Mouse (Mus musculus): ENCODE measurements at regions not wholly inside any gene's neighbourhood (a gene's known extent, or its start where the extent isn't known, plus 50 kb on each side); places are given as distances from the start of the nearest gene placed in this dataset.

DNA sequence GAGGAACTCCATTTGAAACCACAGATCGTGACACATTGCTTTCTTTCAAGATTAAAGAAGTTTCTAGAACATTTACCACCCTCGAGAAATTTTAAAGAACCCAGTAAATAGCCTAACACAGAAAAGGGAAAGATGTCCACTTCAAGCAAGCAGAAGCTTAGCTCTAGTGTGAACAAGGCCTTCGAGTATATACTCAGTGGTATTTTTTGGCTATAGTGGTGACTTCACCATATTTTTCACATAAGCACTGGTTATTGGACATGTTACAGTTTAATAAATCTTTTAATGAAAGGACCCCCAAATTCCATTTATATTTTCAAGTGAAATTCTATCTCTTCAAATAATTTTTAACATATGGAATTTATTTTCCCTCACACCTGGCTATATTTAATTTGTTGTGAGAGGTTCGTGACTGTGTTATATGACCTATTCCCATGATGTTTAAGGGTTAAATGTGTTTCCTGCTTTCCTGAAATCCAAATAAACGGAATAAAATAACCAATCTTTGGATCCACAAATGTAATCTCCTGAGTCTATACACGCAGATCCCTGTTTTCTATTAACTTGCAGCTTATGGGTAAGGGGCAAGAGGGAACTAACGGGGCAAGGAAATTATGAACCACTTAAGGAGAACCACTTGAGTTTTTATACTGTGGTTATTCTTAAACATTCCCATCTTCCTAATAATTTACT is 60.6 kb upstream of the Tas2r134 start:
- no peak for DNase-seq (ENCODE audit: extremely low read depth, low read depth, low spot score)

- no peak for DNase-seq (ENCODE audit: extremely low read depth, low read depth, low spot score)
Measured at GRCm38 (mm10) chr2:51563881-51564280, 63.4 kb upstream of the Tas2r134 start.

- DNase-seq (ENCODE audit: extremely low read depth, low read depth, low spot score), result no peak
Measured at GRCm38 (mm10) chr2:51563240-51563639, 64.1 kb upstream of the Tas2r134 start.

GRCm38 (mm10) chr2:51550863-51551262 is 76.4 kb upstream of the Tas2r134 start:
- no peak for DNase-seq (ENCODE audit: extremely low read depth, low read depth, low spot score)

- no peak for DNase-seq (ENCODE audit: extremely low read depth, low read depth, low spot score)
Measured at GRCm38 (mm10) chr2:51549125-51549524, 78.2 kb upstream of the Tas2r134 start.

GRCm38 (mm10) chr2:51546181-51546580 is 81.1 kb upstream of the Tas2r134 start:
- DNase-seq (ENCODE audit: extremely low read depth, low read depth, low spot score), result no peak

GRCm38 (mm10) chr2:51543949-51544348 is 83.4 kb upstream of the Tas2r134 start:
- DNase-seq (ENCODE audit: extremely low read depth, low read depth, low spot score), result no peak

DNA sequence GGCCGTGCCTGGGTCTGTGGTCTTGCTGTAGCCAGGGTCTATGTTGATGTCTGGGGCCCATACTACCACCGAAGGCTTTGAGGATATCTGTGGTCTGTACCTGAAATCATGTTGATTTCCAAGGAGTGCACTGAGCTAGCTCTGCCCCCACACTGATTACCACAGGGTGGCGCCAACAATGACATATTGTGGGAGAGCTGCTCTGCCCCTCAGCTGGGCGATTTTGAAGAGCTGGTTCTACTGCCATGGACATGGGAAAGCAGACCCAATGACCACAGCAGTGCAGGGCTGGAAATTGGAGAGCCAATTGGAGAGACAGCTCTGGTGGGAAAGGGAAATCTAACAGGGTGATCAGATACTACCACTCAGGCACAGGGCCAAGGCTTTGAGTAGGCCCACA is 85.0 kb upstream of the Tas2r134 start:
- DNase-seq (ENCODE audit: extremely low read depth, low read depth, low spot score), result no peak

GRCm38 (mm10) chr2:51532709-51533414 is 94.4 kb upstream of the Tas2r134 start:
- no peak for DNase-seq (ENCODE audit: extremely low read depth, low read depth, low spot score)

DNA sequence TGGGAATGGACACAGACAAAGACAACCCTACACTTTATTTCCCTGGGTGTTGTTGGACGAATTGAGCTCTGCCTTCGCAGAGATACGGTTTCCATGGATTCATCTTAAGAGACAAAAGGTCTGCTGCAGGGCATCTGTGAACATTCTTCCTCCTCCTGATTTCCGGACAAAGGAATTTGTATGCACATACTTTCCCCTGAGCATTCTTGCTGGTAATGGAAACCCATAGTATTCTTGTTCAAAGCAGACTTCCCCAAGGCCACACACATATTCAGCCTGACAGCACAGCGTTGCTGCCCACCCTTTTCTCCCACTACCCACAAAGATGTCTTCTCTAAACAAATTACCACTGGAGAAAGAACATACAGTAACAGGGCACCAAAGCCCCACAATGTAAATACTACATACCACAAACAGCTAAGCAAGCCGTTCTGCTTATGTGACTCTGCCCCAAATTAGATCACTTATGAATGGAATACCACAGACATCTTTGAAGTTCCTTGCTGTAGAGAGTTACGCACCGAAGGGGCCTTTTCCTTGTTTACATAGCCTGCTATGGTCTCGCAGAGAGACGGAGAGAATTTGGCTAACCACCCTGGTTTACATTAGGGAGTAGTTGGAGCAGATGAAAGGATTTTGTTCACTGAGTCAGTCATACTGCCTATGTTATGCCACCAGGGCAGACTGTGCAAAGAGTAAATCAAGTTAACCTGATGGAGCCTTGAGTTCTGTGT is 96.0 kb upstream of the Tas2r134 start:
- no peak for DNase-seq (ENCODE audit: extremely low read depth, low read depth, low spot score)

DNA sequence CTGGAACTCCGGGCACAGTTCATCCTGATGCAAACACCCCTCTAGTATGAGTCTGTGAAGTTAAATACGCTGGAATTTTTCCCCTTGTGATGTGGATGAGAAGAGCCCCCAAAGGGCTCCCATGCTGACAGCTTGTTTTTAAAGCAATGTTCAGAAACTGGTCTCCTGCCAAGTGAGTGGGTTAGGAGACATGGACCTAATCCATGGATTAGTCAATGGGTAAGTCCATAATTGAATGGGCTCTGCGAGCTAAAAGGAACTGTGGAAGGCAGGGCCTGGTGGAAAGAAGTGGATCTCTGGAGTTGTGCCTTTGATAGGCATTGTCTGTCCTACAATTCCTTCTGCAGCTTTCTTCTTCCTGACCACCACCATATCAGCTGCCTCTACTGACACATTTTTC is 104.5 kb upstream of the Tas2r134 start:
- DNase-seq (ENCODE audit: extremely low read depth, low read depth, low spot score), result no peak

DNA sequence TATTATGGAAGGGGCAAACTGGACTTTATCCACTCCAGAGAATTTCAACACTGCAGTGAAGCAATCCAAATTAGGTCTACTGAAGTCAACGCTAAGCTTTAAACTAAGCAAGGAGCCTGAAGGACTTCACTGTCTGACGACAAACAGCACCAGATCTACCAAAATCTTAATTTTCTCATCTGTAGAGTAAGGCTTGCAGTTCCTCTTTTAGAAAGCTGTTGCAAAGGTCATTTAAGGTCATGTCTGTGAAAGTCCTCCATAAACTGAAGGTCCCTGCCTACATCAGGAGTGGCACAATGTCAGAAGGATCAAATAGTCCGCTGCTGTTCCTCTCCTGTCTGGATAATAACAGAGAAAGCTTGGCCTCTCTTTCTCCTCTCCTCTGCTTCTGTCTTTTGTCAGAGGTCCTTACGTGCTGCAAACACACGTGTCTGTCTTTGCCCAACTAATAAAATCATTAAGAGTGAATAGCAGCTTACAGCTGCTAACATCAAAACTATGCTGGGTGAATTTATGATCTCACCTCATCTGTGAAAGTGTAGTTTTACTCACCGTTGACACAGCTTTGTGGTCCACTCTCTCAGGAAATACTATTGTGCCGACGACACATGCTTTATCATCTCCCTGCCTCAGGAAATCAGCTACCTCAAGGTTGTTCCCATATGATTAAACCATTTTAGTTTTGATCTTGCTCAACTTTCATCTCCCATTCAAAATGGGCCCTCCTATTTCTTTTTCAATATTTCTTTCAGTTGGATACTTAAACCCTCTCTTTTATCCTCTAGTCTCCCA is 117.9 kb upstream of the Tas2r134 start:
- no peak for DNase-seq (ENCODE audit: extremely low read depth, low read depth, low spot score)

DNA sequence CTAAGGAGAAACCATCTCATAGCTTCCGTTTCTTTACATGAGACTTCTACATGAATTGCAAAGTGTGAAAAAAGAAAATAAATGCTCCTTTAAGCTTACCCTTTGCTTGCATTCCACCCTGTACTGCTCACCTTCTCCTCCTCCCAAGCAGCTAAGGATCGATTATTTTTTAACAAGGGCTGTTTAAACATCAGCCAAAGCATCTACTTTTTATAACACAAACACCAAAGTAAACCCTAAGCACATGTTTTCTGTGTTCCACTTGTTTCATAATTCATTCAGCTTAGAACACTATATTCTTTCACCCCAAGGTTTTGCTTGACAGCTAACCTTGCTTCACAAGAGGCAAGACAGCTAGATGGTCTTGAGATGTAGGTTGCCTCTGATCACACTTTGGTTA is 129.4 kb upstream of the Tas2r134 start:
- no peak for DNase-seq (ENCODE audit: extremely low read depth, low read depth, low spot score)

- no peak for DNase-seq (ENCODE audit: extremely low read depth, low read depth, low spot score)
Measured at GRCm38 (mm10) chr2:51473753-51474152, 153.6 kb upstream of the Tas2r134 start.

GRCm38 (mm10) chr2:51467027-51467694 is 160.2 kb upstream of the Tas2r134 start:
- DNase-seq (ENCODE audit: extremely low read depth, low read depth, low spot score), result no peak

- DNase-seq (ENCODE audit: extremely low read depth, low read depth, low spot score), result no peak
Measured at GRCm38 (mm10) chr2:51466003-51466402, 161.3 kb upstream of the Tas2r134 start.

DNA sequence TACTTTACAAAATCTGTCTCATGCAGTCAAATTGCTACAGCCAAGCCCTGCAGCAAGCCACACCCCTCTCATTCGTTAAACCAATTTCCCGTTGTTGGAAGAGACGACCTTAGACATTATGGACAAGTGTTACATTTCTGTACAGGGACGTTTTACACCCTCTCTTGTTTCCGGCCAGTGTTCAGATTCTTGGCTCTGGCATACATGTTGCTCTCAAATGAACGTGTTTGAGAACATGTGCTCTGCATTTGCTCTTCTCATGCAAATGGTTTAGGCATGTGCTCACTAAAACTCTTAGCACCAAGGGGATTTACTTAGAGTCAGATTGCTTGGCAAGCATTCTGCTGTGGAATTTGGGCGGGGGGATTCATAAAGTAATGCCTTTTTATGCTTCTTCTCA is 161.7 kb upstream of the Tas2r134 start:
- DNase-seq (ENCODE audit: extremely low read depth, low read depth, low spot score), result no peak

GRCm38 (mm10) chr2:51464356-51464755 is 163.0 kb upstream of the Tas2r134 start:
- no peak for DNase-seq (ENCODE audit: extremely low read depth, low read depth, low spot score)

GRCm38 (mm10) chr2:51460896-51461295 is 166.4 kb upstream of the Tas2r134 start:
- no peak for DNase-seq (ENCODE audit: extremely low read depth, low read depth, low spot score)

DNA sequence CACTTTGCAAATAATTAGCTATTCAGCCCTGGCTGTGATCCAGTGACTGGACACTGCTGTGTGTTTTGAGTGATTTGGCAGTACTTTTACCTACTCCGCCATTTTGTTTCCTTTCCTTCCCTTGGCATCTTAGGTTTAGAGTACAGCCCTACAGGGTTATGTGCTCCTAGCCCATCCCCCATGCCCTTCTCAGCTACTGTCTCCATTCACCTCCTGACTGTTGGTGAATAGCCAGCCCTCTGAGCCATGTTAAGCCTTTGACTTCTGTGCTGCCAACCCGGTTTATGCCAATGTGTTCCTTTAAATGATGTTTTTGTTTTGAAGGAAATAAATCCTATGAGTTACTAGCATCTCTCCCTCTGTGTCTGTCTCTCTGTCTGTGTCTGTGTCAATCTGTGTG is 167.8 kb upstream of the Tas2r134 start:
- no peak for DNase-seq (ENCODE audit: extremely low read depth, low read depth, low spot score)

DNA sequence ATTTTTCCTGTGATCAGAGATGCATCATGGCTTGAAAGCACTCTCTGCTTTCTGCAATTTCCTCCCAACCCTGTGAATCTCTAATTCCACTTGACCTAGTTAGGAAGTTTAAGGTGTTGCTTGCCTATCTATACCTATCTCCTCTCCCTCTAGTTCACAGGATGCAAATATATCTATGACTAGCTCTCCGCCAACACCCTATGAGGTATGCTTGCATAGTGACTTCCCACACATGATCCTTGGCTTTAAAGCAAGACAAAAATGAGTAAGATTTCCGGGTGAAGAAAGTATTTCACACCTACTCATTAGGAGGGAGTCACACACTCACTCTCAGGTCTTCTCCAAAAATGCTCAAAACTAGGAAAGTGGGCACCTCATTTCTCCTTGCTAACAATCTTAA is 169.6 kb upstream of the Tas2r134 start:
- no peak for DNase-seq (ENCODE audit: extremely low read depth, low read depth, low spot score)
